Mouse (Mus musculus): ENCODE measurements around the gene Pabpc4.

GRCm38 (mm10) chr4:123280117-123280516, 18.0 kb downstream of the Pabpc4 start:
- no peak for TF ChIP-seq CTCF (IDR thresholded peaks at IDR 0.05; ENCODE audit: borderline replicate concordance, insufficient read depth, low read depth, low read length)
- TF ChIP-seq POLR2A (IDR thresholded peaks at IDR 0.05; ENCODE audit: borderline replicate concordance, insufficient read depth, low read length): no peak

Data from cerebellum, adult 2 months (tissue).